Mouse (Mus musculus) intestine, postnatal 0 days (tissue): ENCODE measurements around the gene Rec8. TPM values are rescaled to one million over a fixed set of nuclear protein-coding genes. Genes with fewer than 3 reads are reported as not detected.

Source experiments
- ATAC-seq: fragments of 200-750 bp; cut with Nextera tagmentation; 2 replicates; pipeline ENCODE4 v1.8.0; 2017; ENCODE audit warnings: mild to moderate bottlenecking, moderate TSS enrichment, moderate library complexity
- H3K27ac ChIP-seq: fragments of 300-500 bp; sonication (generic); 2 replicates; pipeline ENCODE4 v1.5.1; 2014; ENCODE audit warnings: mild to moderate bottlenecking, low read depth, low read length, moderate library complexity
- H3K27me3 ChIP-seq: fragments of 300-500 bp; sonication (generic); replicated peaks from 2 replicates; pipeline ENCODE4 v1.6.1; 2014; ENCODE audit warnings: low read length, mixed read lengths; ENCODE audit not compliant: control insufficient read depth, insufficient read depth
- H3K36me3 ChIP-seq: fragments of 300-500 bp; sonication (generic); 2 replicates; pipeline ENCODE4 v1.6.1; 2014; ENCODE audit warnings: mild to moderate bottlenecking, moderate library complexity; ENCODE audit not compliant: control insufficient read depth, insufficient read depth
- H3K4me1 ChIP-seq: fragments of 300-500 bp; sonication (generic); replicated peaks from 2 replicates; pipeline ENCODE4 v1.6.1; 2014; ENCODE audit warnings: antibody characterized with exemption, low read length, mixed read lengths; ENCODE audit not compliant: control insufficient read depth, insufficient read depth
- H3K4me2 ChIP-seq: fragments of 300-500 bp; sonication (generic); replicated peaks from 2 replicates; pipeline ENCODE4 v1.6.1; 2014; ENCODE audit warnings: low read depth, mild to moderate bottlenecking, moderate library complexity
- H3K4me3 ChIP-seq: fragments of 300-500 bp; sonication (generic); 2 replicates; pipeline ENCODE4 v1.5.1; 2014; ENCODE audit warnings: low read depth, low read length
- H3K9ac ChIP-seq: fragments of 300-500 bp; sonication (generic); 2 replicates; pipeline ENCODE4 v1.6.1; 2014; ENCODE audit warnings: mild to moderate bottlenecking, low read depth, low read length
- H3K9me3 ChIP-seq: fragments of 300-500 bp; sonication (generic); 2 replicates; pipeline ENCODE4 v1.6.1; 2016; ENCODE audit warnings: mixed run types; ENCODE audit not compliant: control insufficient read depth
- CTCF ChIP-seq: sonication (generic); IDR thresholded peaks from 2 replicates; pipeline ENCODE4 v1.5.1; 2016; ENCODE audit warnings: low read depth, mild to moderate bottlenecking, control low read depth, antibody characterized with exemption, moderate library complexity
- WGBS: fragments of 180-500 bp; shearing (Covaris S2); extraction: QIAGEN DNeasy Blood & Tissue Kit; methylation state at CpG from one replicate; pipeline ENCODE4 v1.1.7; 2014; 5-methylcytosine and 5-hydroxymethylcytosine counted together
- polyA plus RNA-seq: library from polyadenylated mRNA; unstranded; fragments of >200 nt; fragmentation: Nextera tagmentation; extraction: Ambion mirVana; gene quantifications from 2 replicates; pipeline ENCODE4 v1.2.1, GENCODE M21; 2015

The Rec8 gene
- polyA plus RNA-seq, 1 experiment from 2014 or later: 30.1 TPM

DNA sequence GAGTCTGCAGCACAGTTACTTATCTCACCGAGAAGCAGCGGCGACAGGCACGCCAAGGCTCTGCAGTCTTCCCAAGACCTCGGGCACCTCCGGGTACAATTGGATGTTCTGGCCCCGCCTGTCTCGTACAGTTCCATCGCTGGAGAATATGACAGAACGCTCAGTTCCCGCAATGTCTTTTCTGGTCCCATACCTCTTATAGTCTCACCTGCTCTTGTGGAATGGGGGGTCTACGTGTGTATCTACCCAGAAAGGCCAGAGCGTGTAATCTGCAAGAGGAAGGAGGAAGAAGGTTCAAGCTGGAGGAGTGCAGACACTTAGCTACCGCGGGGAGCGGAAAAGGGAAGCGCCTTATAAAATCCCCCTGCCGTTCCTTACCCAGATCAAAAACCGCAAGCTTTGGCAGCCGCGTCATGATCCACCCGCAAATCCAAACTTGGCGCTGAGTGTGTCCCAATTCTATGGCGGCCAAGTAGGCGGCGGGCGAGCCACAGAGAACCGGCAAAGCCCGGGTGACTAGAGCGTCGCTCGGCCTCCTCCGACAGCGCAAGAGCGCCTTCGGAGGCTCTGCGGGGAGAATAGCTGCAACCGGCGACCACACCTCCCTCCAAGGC lies 42.2 kb downstream of the Rec8 start, which contains the start of gene Mdp1:
Mdp1 (minus strand) TSS at position 549 of the 614 bp plus-strand sequence.
- H3K4me3 ChIP-seq: peak within 1 kb of the TSS; percentile 71
- H3K9ac ChIP-seq: peak within 1 kb of the TSS; percentile 65
- peaks cover 12% of the 10 kb centered on the region for H3K36me3 ChIP-seq
- peak within 1 kb of the TSS; percentile 75 for H3K4me2 ChIP-seq
- WGBS: under 1% methylated on average over 39 of the region's 39 CpGs
- peak; percentile 73 for ATAC-seq
- no peaks in the 10 kb centered on the region for H3K9me3 ChIP-seq
- H3K4me1 ChIP-seq: 0 out of 2 replicates have a peak, but pooled peaks cover 4% of the 10 kb centered on the region
- H3K27me3 ChIP-seq: no peaks in the 10 kb centered on the region
- H3K27ac ChIP-seq: peak within 1 kb of the TSS; percentile 87
- peak; percentile 75 for TF ChIP-seq CTCF

DNA sequence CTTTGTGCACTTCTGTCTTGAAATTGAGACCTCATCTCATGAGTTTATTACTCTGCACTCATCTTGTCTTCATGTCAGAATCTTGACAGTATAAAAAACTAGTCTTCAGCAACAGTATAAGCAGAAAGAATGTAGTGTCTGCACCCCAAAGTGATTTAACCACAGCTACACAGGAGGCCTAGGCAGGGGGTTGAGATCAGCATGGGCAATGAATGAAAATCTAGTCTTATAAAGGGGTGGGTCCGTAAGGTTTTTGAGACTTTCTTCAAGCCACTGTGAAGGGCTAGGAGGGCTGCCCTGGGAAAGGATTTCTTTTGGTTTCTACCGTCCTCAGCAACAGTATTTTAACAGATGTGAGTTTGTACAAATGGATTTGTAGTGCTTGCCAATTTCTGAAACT lies 42.8 kb downstream of the Rec8 start:
- Histone ChIP-seq H3K4me2 (peak overlapping the region; percentile 75), H3K4me1 (0 out of 2 replicates have a peak, but pooled peaks cover 4% of the 10 kb centered on the region), H3K27me3 (no peaks in the 10 kb centered on the region), H3K9me3 (no peaks in the 10 kb centered on the region), H3K4me3 (peak overlapping the region; percentile 71), H3K9ac (no peak overlapping the region), H3K36me3 (peaks cover 12% of the 10 kb centered on the region), H3K27ac (no peak overlapping the region)
- WGBS: 46% methylated on average over 2 of the region's 2 CpGs
- TF ChIP-seq CTCF: no peak
- no peak for ATAC-seq

DNA sequence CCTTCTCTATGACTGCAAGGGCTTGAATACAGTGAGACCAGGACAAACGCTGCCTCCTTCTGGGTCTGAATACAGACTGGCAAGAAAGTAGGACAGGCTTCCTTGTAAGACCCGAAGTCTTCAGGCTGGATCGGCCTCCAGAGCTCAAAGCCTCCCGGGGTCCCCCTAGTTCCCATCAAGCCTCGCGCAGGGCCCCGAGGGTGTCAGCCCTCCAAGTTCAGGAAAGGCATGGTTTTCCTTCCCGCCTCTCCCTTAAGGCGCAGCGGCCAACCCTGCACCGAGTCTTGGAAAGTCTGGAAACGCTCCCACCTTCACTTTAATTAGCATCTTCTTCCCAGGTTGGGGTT lies 53.6 kb downstream of the Rec8 start:
- no peak for TF ChIP-seq CTCF

DNA sequence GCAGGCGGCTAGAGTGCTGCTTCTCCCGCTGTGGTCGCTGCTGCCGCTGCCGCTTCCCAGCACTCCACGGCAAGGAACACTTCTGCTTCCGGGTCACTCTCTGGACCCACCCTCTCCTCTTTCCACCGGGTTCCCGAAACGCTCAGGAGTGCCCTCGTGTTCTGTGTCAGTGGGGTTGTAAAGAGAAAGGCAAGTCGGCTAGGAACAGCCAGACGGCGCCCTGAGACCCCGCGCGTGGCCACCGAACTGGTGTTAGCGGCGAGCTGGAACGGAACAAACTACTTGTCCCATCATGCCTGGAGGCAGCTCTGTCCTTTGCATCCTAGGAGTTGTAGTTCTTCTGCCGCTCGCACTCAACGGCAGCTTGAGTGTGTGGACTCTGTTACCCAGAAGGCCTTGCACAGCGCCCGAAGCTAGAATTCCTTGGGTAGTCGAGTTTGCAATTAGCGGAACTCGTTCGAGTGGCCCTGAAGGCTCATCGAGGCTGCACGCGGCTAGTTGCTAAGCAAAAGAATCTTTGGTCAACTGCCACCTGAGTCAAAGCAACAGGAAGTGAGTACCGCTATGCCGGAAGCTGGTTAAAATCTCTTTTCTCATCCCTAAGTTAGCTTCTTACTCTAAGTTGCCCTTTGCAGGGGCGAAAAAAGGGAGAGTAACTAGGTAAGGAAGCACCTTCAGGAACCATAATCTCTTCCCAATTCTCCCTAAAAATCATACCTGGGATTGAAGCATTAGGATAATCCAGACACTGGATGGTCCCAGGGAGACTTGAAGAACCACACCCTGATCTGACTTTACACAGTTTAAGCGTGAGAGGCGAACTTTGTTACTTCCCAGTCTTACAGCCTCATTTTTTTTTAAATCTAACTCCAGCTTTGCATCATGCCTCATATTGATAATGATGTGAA lies 54.2 kb downstream of the Rec8 start, which contains the start of the genes Gmpr2 and Nedd8:
Gmpr2 (plus strand) TSS at position 109 of the 908 bp plus-strand sequence.
Nedd8 (minus strand) TSS at position 292 of the 908 bp plus-strand sequence.
- 1% methylated on average over 38 of the region's 38 CpGs for whole genome bisulfite sequencing
- H3K4me1 ChIP-seq: no peaks in the 10 kb centered on the region
- peak within 1 kb of the TSS; percentile 64 for H3K4me3 ChIP-seq
- H3K27me3 ChIP-seq: no peaks in the 10 kb centered on the region
- peak within 1 kb of the TSS; percentile 57; the same call in 1 of the 2 replicates for H3K27ac ChIP-seq
- peaks cover 23% of the 10 kb centered on the region; the same call in 1 of the 2 replicates for H3K36me3 ChIP-seq
- H3K9me3 ChIP-seq: no peaks in the 10 kb centered on the region
- H3K9ac ChIP-seq: peak within 1 kb of the TSS; percentile 63
- peak; percentile 97 for ATAC-seq
- TF ChIP-seq CTCF: peak; percentile 29; the same call in 1 of the 2 replicates
- H3K4me2 ChIP-seq: peak within 1 kb of the TSS; percentile 84

More for the DNA sequence above, 53.6 kb downstream of the Rec8 start:
- Histone ChIP-seq H3K4me1 (no peaks in the 10 kb centered on the region), H3K4me2 (peak overlapping the region; percentile 84), H3K9ac (peak overlapping the region; percentile 63), H3K27ac (0 out of 2 replicates have a peak overlapping the region, but pooled peaks have one; percentile 28), H3K36me3 (peaks cover 20% of the 10 kb centered on the region), H3K9me3 (no peaks in the 10 kb centered on the region), H3K27me3 (no peaks in the 10 kb centered on the region), H3K4me3 (peak overlapping the region; percentile 64)
- 0% methylated on average over 12 of the region's 12 CpGs for WGBS
- peak; percentile 5 for ATAC-seq

DNA sequence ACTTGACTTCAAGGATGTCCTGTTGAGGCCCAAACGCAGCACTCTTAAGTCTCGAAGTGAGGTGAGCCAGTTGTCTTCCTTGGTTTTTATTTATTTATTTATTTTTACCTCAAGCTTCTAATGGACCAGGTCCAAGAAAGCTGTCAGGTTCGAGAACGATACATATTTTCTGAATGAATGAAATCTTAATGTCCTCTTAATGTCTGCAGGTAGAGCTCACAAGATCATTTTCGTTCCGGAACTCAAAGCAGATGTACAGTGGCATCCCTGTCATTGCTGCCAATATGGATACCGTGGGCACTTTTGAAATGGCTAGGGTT lies 54.9 kb downstream of the Rec8 start:
- no peak for TF ChIP-seq CTCF

More for the DNA sequence above, 54.9 kb downstream of the Rec8 start:
- peak overlapping the region; percentile 64 for H3K4me3 ChIP-seq
- WGBS: 69% methylated on average over 7 of the region's 7 CpGs
- peak overlapping the region; percentile 17; the same call in 1 of the 2 replicates for H3K27ac ChIP-seq
- no peaks in the 10 kb centered on the region for H3K27me3 ChIP-seq
- no peaks in the 10 kb centered on the region for H3K4me1 ChIP-seq
- H3K9me3 ChIP-seq: no peaks in the 10 kb centered on the region
- H3K36me3 ChIP-seq: peaks cover 27% of the 10 kb centered on the region; the same call in 1 of the 2 replicates
- H3K9ac ChIP-seq: no peak overlapping the region
- ATAC-seq: no peak
- H3K4me2 ChIP-seq: peak overlapping the region; percentile 84

Other genes with a start within 250 kb of the Rec8 start
- 130 and 133 TPM in 2 replicates for gene Dhrs4, start 139.3 kb upstream of the Rec8 start, polyA plus RNA-seq
- 0.52 and 0.61 TPM in 2 replicates for gene Carmil3, start 127.4 kb upstream of the Rec8 start, polyA plus RNA-seq
- gene Cpne6, start 107.6 kb upstream of the Rec8 start, polyA plus RNA-seq: 0.24 and 0.39 TPM in 2 replicates
- gene Nrl, start 93.1 kb upstream of the Rec8 start, polyA plus RNA-seq: not detected in 2 replicates
- 16.7 and 17.6 TPM in 2 replicates for gene Pck2, start 77.8 kb upstream of the Rec8 start, polyA plus RNA-seq
- gene Dcaf11, start 58.0 kb upstream of the Rec8 start, polyA plus RNA-seq: 67.0 and 74.7 TPM in 2 replicates
- 1.2 and 1.8 TPM in 2 replicates for gene A730061H03Rik, start 57.6 kb upstream of the Rec8 start, polyA plus RNA-seq
- gene Fitm1, start 42.4 kb upstream of the Rec8 start, polyA plus RNA-seq: 0.48 and 0.52 TPM in 2 replicates
- 283 and 287 TPM in 2 replicates for gene Psme1, start 39.9 kb upstream of the Rec8 start, polyA plus RNA-seq
- 21.6 TPM in 2 replicates for gene Emc9, start 32.7 kb upstream of the Rec8 start, polyA plus RNA-seq
- gene Psme2, start 26.9 kb upstream of the Rec8 start, polyA plus RNA-seq: 481 and 514 TPM in 2 replicates
- gene Rnf31, start 26.3 kb upstream of the Rec8 start, polyA plus RNA-seq: 18.2 and 24.0 TPM in 2 replicates
- 44.7 and 46.9 TPM in 2 replicates for gene Irf9, start 14.5 kb upstream of the Rec8 start, polyA plus RNA-seq
- gene Ipo4, start 17.9 kb downstream of the Rec8 start, polyA plus RNA-seq: 28.0 and 29.8 TPM in 2 replicates
- 2.3 and 2.7 TPM in 2 replicates for gene Gm49378, start 19.9 kb downstream of the Rec8 start, polyA plus RNA-seq
- 94.6 and 95.9 TPM in 2 replicates for gene Tm9sf1, start 25.8 kb downstream of the Rec8 start, polyA plus RNA-seq
- gene Tssk4, start 32.1 kb downstream of the Rec8 start, polyA plus RNA-seq: 0.65 and 0.69 TPM in 2 replicates
- gene Mdp1, start 42.5 kb downstream of the Rec8 start, polyA plus RNA-seq: 85.1 and 94.0 TPM in 2 replicates
- gene Gmpr2, start 53.9 kb downstream of the Rec8 start, polyA plus RNA-seq: 21.3 and 24.4 TPM in 2 replicates
- gene Nedd8, start 54.1 kb downstream of the Rec8 start, polyA plus RNA-seq: 385 and 387 TPM in 2 replicates
- gene Tinf2, start 63.8 kb downstream of the Rec8 start, polyA plus RNA-seq: 20.6 and 21.9 TPM in 2 replicates
- gene Tgm1, start 95.9 kb downstream of the Rec8 start, polyA plus RNA-seq: 1.1 and 1.3 TPM in 2 replicates
- 24.0 and 25.6 TPM in 2 replicates for gene Rabggta, start 104.2 kb downstream of the Rec8 start, polyA plus RNA-seq
- 466 and 476 TPM in 2 replicates for gene Dhrs1, start 127.7 kb downstream of the Rec8 start, polyA plus RNA-seq
- gene Nop9, start 127.7 kb downstream of the Rec8 start, polyA plus RNA-seq: 14.4 and 14.9 TPM in 2 replicates
- gene Cideb, start 140.4 kb downstream of the Rec8 start, polyA plus RNA-seq: 366 and 385 TPM in 2 replicates
- 6.7 and 9.0 TPM in 2 replicates for gene Ltb4r2, start 143.4 kb downstream of the Rec8 start, polyA plus RNA-seq
- 3.8 and 4.1 TPM in 2 replicates for gene Ltb4r1, start 147.9 kb downstream of the Rec8 start, polyA plus RNA-seq
- 3.5 and 4.3 TPM in 2 replicates for gene Adcy4, start 166.1 kb downstream of the Rec8 start, polyA plus RNA-seq
- gene Ripk3, start 170.8 kb downstream of the Rec8 start, polyA plus RNA-seq: 39.2 and 47.3 TPM in 2 replicates
- 5.9 and 6.1 TPM in 2 replicates for gene Nfatc4, start 205.1 kb downstream of the Rec8 start, polyA plus RNA-seq
- gene Nynrin, start 236.0 kb downstream of the Rec8 start, polyA plus RNA-seq: 2.2 and 2.5 TPM in 2 replicates